Mouse (Mus musculus) liver, adult (tissue): Measurements from ENCODE around the gene Gm4070.
"Not testable (repeated sequence)": the region's sequence is repeated elsewhere in the genome, so short reads cannot be mapped to it uniquely, and the experiment has no call there.

ENCODE experiments used
- GATA4 ChIP-seq: IDR thresholded peaks from 2 replicates; pipeline ENCODE4 v1.6.1; 2014; ENCODE audit warnings: mild to moderate bottlenecking, low read length; ENCODE audit not compliant: insufficient replicate concordance

Gm4070 gene

DNA sequence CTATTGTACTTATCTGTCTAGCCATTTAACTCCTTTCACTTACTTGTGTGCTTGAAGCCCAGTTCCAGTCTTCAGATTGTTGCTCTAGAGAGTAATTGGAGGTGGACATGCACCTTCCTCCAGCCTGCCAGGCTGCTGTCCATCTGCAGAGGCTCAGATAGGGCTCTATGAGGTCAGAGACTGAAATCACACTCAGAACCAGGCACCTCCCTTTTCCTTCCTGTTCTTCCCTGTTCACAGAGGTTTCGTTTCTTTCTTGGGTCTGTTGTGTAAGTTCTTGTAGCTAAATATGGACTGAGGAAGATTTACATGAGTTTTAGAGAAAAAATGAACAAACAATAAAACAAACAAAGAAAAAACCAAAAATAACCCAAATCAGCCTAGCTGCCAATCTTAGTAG, at the start of gene Gm4070:
Gm4070 (minus strand) TSS at position 156 of the 400 bp plus-strand sequence.
- not testable (repeated sequence) for TF ChIP-seq GATA4
